Mouse (Mus musculus) left cerebral cortex, adult 2 months (tissue): ENCODE results near the gene Gm29106. TPM values are rescaled to one million over a fixed set of nuclear protein-coding genes. Genes with fewer than 3 reads are reported as not detected.
"Not testable (repeated sequence)": the region's sequence is repeated elsewhere in the genome, so short reads cannot be mapped to it uniquely, and the experiment has no call there.

Experiments
- DNase-seq, 2 experiments: peaks; one replicate each; pipeline ENCODE4 v3.0.0; 2021 to 2022; ENCODE audit warnings: low spot score in 2 of 2, mixed read lengths in 1 of 2; ENCODE audit errors: extremely low spot score in 1 of 2
- H3K27ac ChIP-seq: fragments of 200-600 bp; 2 replicates; pipeline ENCODE4 v1.8.1; 2022
- H3K4me3 ChIP-seq: fragments of 200-600 bp; 2 replicates; pipeline ENCODE4 v1.8.1; 2022
- CTCF ChIP-seq: fragments of 200-600 bp; IDR thresholded peaks from 2 replicates; pipeline ENCODE4 v1.8.1; 2022; ENCODE audit warnings: antibody characterized with exemption, mild to moderate bottlenecking, moderate library complexity
- intact Hi-C: fragments of 180-260 bp; cut with DNase I; formaldehyde crosslinking; loops from one replicate; pipeline ENCODE4 v1.15.1; 2025
- long read RNA-seq, 2 experiments: library from polyadenylated mRNA; stranded (forward); transcript quantifications; one replicate each; pipeline ENCODE4 v2.0.0; 2021; ENCODE audit warnings: borderline mapping rate in 2 of 2
- total RNA-seq, 2 experiments: library from RNA; stranded (reverse); gene quantifications; 2 replicates each; pipeline ENCODE4 v1.2.3; 2021

Gm29106 gene
- total RNA-seq: not detected
- long read RNA-seq, experiment 1: 0 reads
- long read RNA-seq, experiment 2: 0 reads

DNA sequence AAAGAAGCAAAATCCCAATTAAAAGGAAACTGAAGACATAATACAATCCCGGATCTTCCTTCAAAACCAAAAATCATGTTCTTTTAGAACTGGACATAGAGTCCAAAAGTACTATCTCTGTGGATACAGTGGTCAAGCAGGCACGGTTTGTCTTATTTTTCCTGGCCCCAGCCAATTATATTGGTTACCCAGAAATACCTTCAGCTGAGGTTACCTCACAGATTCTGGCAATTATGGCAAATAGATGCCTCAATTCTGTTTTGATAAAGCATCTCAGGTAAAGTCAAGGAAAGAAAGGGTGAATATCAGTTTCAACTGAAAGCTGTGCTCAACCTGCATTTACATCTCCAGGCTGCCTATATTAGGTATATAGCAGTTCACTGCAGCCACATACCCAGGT, at the start of gene Gm29106:
Gene Gm29106 (plus strand): TSS at position 301 of the 400 bp plus-strand sequence.
- DNase-seq, intact Hi-C loops, H3K27ac ChIP-seq, H3K4me3 ChIP-seq: not testable (repeated sequence)

- Histone ChIP-seq H3K4me3 (no peak overlapping the region), H3K27ac (no peak overlapping the region)
- no peak for DNase-seq
- intact Hi-C loops: no loop called here
- no peak for TF ChIP-seq CTCF
Observed at GRCm38 (mm10) chr1:118228540-118228939, 52.2 kb downstream of the Gm29106 start.

DNA sequence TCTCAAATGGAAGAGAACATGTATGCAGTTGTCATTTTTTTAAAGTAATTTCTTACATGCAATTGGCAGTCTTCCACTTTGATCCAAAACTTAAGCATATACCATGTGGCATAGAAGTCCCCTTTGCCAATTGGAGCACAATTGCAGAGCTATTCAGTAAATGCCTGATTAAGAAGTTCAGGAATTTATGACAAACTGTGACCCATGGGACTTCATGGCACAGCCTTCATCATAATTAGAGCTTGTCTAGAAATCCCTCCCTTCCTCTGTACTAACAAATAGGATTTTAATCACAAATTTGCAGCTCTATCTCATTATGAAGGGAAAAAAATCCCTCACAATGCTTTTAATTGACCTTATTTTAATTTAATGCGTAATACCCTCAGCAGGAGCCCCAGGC, 59.7 kb downstream of the Gm29106 start:
- no peak overlapping the region for H3K4me3 ChIP-seq
- H3K27ac ChIP-seq: no peak overlapping the region
- no peak for DNase-seq
- intact Hi-C loops: no loop called here
- TF ChIP-seq CTCF: no peak

Other genes starting within 250 kb of the Gm29106 start
- gene Gm28168, start 248.5 kb upstream of the Gm29106 start, total RNA-seq: not detected
- gene Gm7145, start 210.6 kb upstream of the Gm29106 start, total RNA-seq: not detected
- gene Tsn, start 135.2 kb downstream of the Gm29106 start, total RNA-seq: 100 to 1,000 TPM in 1 of 2 experiments, 10 to 100 TPM in 1; 96.0 to 104 TPM
- gene Nifk, start 145.3 kb downstream of the Gm29106 start, total RNA-seq: 10 to 100 TPM; 17.3 to 19.1 TPM
- gene Clasp1, start 212.5 kb downstream of the Gm29106 start, total RNA-seq: 100 to 1,000 TPM; 112 to 118 TPM